Mouse (Mus musculus) neural tube, embryonic 11.5 days (tissue): Measurements from ENCODE around the gene Dnajc6. TPM values are rescaled to one million over a fixed set of nuclear protein-coding genes. Genes with fewer than 3 reads are reported as not detected.

Experiments
- ATAC-seq: fragments of 200-750 bp; cut with Nextera tagmentation; 2 replicates; pipeline ENCODE4 v1.8.0; 2017; ENCODE audit warnings: moderate number of reproducible peaks, mild to moderate bottlenecking, moderate TSS enrichment, moderate library complexity; ENCODE audit not compliant: insufficient read depth, low FRiP score, low TSS enrichment
- DNase-seq: peaks from one replicate; pipeline ENCODE4 v3.0.0-alpha.2; 2015; ENCODE audit warnings: low spot score
- H3K27ac ChIP-seq: fragments of 300-500 bp; sonication (generic); 2 replicates; pipeline ENCODE4 v1.5.1; 2014; ENCODE audit warnings: low read depth, mild to moderate bottlenecking, low read length
- H3K27me3 ChIP-seq: fragments of 300-500 bp; sonication (generic); 2 replicates; pipeline ENCODE4 v1.6.1; 2014; ENCODE audit warnings: mild to moderate bottlenecking, low read length, mixed read lengths; ENCODE audit not compliant: control insufficient read depth, insufficient read depth
- H3K36me3 ChIP-seq: fragments of 300-500 bp; sonication (generic); 2 replicates; pipeline ENCODE4 v1.6.1; 2014; ENCODE audit warnings: mild to moderate bottlenecking, low read length, moderate library complexity, mixed read lengths; ENCODE audit not compliant: control insufficient read depth, insufficient read depth
- H3K4me1 ChIP-seq: fragments of 300-500 bp; sonication (generic); 2 replicates; pipeline ENCODE4 v1.6.1; 2014; ENCODE audit warnings: low read length, mixed read lengths; ENCODE audit not compliant: control insufficient read depth, insufficient read depth
- H3K4me2 ChIP-seq: fragments of 300-500 bp; sonication (generic); 2 replicates; pipeline ENCODE4 v1.6.1; 2014; ENCODE audit warnings: low read depth, mild to moderate bottlenecking, moderate library complexity
- H3K4me3 ChIP-seq: fragments of 300-500 bp; sonication (generic); 2 replicates; pipeline ENCODE4 v1.5.1; 2014; ENCODE audit warnings: low read depth, low read length
- H3K9ac ChIP-seq: fragments of 300-500 bp; sonication (generic); 2 replicates; pipeline ENCODE4 v1.6.1; 2014; ENCODE audit warnings: mild to moderate bottlenecking, low read length
- H3K9me3 ChIP-seq: fragments of 300-500 bp; sonication (generic); 2 replicates; pipeline ENCODE4 v1.6.1; 2016; ENCODE audit warnings: low read length; ENCODE audit not compliant: control insufficient read depth
- WGBS: fragments of 180-500 bp; shearing (Covaris S2); extraction: QIAGEN DNeasy Blood & Tissue Kit; methylation state at CpG from one replicate; pipeline ENCODE4 v1.1.7; 2014; 5-methylcytosine and 5-hydroxymethylcytosine counted together
- polyA plus RNA-seq: library from polyadenylated mRNA; unstranded; fragments of >200 nt; fragmentation: Nextera tagmentation; extraction: Ambion mirVana; gene quantifications from 2 replicates; pipeline ENCODE4 v1.2.1, GENCODE M21; 2014

Dnajc6 gene
- polyA plus RNA-seq, 1 experiment from 2014 or later = 9.7 TPM

DNA sequence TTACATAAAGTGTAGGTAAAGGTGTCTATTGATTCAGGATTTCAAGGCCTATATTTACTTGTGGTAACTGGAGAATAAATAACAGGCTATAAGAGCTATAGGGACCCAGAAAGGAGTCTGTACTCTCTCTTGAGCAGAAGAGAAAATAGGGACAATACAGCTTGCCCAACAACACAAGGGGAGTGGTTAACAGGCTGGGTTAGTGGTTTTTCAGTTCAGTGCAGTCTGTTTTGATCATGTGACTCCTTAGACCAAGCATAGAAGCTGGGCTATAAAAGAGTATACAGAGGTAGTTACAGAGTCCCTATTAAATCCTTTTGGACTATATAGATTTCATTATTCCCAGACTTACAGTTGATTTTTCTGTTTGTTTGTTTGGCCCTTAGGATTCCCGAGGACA is 36.3 kb upstream of the Dnajc6 start:
- no peaks in the 10 kb centered on the region for H3K9me3 ChIP-seq
- H3K36me3 ChIP-seq = no peaks in the 10 kb centered on the region
- no peaks in the 10 kb centered on the region for H3K27me3 ChIP-seq
- no peak for DNase-seq
- ATAC-seq = no peak
- no peaks in the 10 kb centered on the region for H3K4me1 ChIP-seq
- 83% methylated on average over 1 of the region's 1 CpGs for WGBS
- H3K4me3 ChIP-seq = no peak overlapping the region
- H3K9ac ChIP-seq = no peak overlapping the region
- no peak overlapping the region for H3K4me2 ChIP-seq
- no peak overlapping the region for H3K27ac ChIP-seq

GRCm38 (mm10) chr4:101462065-101462464 is 34.4 kb upstream of the Dnajc6 start:
- ATAC-seq (no peak), DNase-seq (no peak)
- Histone ChIP-seq H3K4me2 (no peak overlapping the region), H3K4me1 (no peaks in the 10 kb centered on the region), H3K9me3 (no peaks in the 10 kb centered on the region), H3K9ac (no peak overlapping the region), H3K27ac (no peak overlapping the region), H3K36me3 (no peaks in the 10 kb centered on the region), H3K4me3 (no peak overlapping the region), H3K27me3 (no peaks in the 10 kb centered on the region)
- 92% methylated on average over 2 of the region's 2 CpGs for WGBS

- Histone ChIP-seq H3K9ac (no peak overlapping the region), H3K27me3 (no peaks in the 10 kb centered on the region), H3K27ac (no peak overlapping the region), H3K4me2 (no peak overlapping the region), H3K4me3 (no peak overlapping the region), H3K36me3 (no peaks in the 10 kb centered on the region), H3K9me3 (no peaks in the 10 kb centered on the region), H3K4me1 (no peaks in the 10 kb centered on the region)
- DNase-seq (no peak), ATAC-seq (no peak)
- WGBS = 85% methylated on average over 3 of the region's 3 CpGs
Measured at GRCm38 (mm10) chr4:101466264-101466663, 30.2 kb upstream of the Dnajc6 start.

DNA sequence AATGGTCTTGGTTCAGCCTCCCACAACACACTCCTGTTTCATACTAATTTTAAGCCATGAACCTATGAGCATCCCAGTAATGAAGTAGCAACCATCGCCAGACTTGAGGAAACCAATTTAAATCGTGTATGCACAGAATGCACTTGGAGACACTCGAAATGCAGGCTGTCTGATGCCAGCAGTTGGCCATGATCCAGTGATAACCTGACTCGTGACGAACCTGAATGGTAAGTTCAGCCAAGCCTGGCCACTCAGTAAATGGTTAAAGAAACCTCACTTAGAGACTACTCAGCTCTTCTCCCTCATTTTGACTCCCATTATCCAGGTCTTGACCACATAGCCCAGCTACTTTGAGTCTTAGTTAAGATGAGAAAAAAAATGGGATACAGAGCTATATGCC is 27.2 kb upstream of the Dnajc6 start:
- Histone ChIP-seq H3K9ac (no peak overlapping the region), H3K4me2 (no peak overlapping the region), H3K9me3 (no peaks in the 10 kb centered on the region), H3K27me3 (no peaks in the 10 kb centered on the region), H3K4me3 (no peak overlapping the region), H3K36me3 (no peaks in the 10 kb centered on the region), H3K4me1 (no peaks in the 10 kb centered on the region), H3K27ac (no peak overlapping the region)
- DNase-seq = no peak
- ATAC-seq = no peak
- WGBS = 91% methylated on average over 5 of the region's 5 CpGs

GRCm38 (mm10) chr4:101470543-101470942 is 25.9 kb upstream of the Dnajc6 start:
- Histone ChIP-seq H3K4me1 (no peaks in the 10 kb centered on the region), H3K36me3 (no peaks in the 10 kb centered on the region), H3K27ac (no peak overlapping the region), H3K27me3 (no peaks in the 10 kb centered on the region), H3K9ac (no peak overlapping the region), H3K9me3 (no peaks in the 10 kb centered on the region), H3K4me3 (no peak overlapping the region), H3K4me2 (no peak overlapping the region)
- no peak for DNase-seq
- 69% methylated on average over 5 of the region's 5 CpGs for WGBS
- no peak for ATAC-seq

DNA sequence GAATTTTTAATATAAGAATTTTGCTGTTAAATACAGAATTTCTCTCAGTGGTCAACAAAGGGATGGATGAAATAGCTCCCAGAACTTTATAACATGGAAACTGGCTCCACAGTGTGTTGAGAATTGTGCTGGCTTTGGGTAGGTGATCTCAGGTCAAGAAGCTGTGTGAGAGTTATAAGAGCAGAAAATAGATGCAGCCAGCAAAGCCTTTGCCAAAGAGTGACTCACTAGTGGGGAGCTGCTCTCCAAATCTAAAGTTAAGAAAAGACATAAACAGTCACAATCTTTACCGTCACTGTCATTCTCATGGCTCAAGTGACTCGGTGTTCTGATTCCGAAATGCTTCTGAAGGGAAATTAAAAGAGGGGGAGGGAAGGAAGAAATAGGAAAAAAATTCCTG is 23.7 kb upstream of the Dnajc6 start:
- no peak for ATAC-seq
- 90% methylated on average over 3 of the region's 3 CpGs for WGBS
- H3K4me3 ChIP-seq = no peak overlapping the region

DNA sequence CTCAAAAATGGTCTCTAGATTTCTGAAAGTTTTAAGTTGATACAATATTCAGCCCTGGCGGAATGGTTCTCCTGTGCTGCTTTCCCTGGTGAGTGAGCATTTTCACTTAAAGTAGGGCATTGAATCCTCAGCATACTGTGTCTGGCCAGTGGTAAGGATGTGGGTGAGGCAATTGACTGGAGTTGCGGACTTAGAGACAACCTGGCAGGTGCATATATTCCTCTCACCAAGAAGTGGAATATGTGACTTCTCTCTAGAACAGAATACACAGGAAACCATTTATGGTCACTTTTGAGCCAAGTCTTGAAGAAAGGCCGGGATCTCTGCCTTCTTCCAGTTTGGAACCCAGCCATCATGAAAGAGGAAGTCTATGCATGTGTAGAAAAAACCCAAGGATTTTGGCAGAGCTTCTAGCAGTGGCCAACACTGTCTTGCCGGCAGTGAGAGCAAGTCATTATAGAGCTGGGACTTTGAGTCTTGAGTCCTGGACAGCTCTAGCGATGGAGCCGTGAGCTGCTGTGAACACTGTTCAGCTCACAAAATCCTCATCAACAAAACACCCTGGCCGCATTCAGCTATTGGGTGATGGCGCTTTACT is 6.0 kb upstream of the Dnajc6 start:
- Histone ChIP-seq H3K9ac (no peak overlapping the region), H3K4me1 (0 out of 2 replicates have a peak, but pooled peaks cover 2% of the 10 kb centered on the region), H3K4me3 (no peak overlapping the region), H3K9me3 (no peaks in the 10 kb centered on the region), H3K36me3 (no peaks in the 10 kb centered on the region), H3K27me3 (no peaks in the 10 kb centered on the region), H3K27ac (no peak overlapping the region), H3K4me2 (no peak overlapping the region)
- DNase-seq = no peak
- WGBS = 96% methylated on average over 8 of the region's 8 CpGs
- no peak for ATAC-seq

More for the DNA sequence above, 23.7 kb upstream of the Dnajc6 start:
- Histone ChIP-seq H3K4me1 (no peaks in the 10 kb centered on the region), H3K27me3 (no peaks in the 10 kb centered on the region), H3K9me3 (no peaks in the 10 kb centered on the region), H3K36me3 (no peaks in the 10 kb centered on the region), H3K9ac (no peak overlapping the region), H3K27ac (no peak overlapping the region), H3K4me2 (no peak overlapping the region)
- DNase-seq = no peak

DNA sequence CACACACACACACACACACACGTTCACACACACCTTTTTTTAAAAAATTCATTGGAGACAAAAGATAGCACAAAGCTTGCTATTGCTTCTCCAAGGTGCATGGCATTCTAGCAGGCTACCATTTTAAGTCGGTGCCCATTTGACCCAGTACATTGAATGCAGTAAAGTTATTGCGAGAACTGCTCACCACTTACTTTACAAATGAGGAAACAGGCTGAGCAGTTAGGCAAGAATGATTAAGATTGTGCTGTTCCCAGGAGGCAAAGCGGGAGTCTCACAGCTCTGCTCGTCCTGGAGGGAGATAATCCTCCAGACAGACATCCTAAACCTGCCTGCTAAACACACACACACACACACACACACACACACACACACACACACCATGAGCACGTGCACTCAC is 4.7 kb upstream of the Dnajc6 start:
- 78% methylated on average over 6 of the region's 6 CpGs for WGBS
- peaks cover 2% of the 10 kb centered on the region; the same call in 1 of the 2 replicates for H3K4me1 ChIP-seq
- H3K9ac ChIP-seq = no peak overlapping the region
- H3K27ac ChIP-seq = no peak overlapping the region
- H3K4me3 ChIP-seq = no peak overlapping the region
- DNase-seq (no peak), ATAC-seq (no peak)
- no peak overlapping the region for H3K4me2 ChIP-seq
- no peaks in the 10 kb centered on the region for H3K9me3 ChIP-seq
- H3K36me3 ChIP-seq = no peaks in the 10 kb centered on the region
- H3K27me3 ChIP-seq = peaks cover 11% of the 10 kb centered on the region

DNA sequence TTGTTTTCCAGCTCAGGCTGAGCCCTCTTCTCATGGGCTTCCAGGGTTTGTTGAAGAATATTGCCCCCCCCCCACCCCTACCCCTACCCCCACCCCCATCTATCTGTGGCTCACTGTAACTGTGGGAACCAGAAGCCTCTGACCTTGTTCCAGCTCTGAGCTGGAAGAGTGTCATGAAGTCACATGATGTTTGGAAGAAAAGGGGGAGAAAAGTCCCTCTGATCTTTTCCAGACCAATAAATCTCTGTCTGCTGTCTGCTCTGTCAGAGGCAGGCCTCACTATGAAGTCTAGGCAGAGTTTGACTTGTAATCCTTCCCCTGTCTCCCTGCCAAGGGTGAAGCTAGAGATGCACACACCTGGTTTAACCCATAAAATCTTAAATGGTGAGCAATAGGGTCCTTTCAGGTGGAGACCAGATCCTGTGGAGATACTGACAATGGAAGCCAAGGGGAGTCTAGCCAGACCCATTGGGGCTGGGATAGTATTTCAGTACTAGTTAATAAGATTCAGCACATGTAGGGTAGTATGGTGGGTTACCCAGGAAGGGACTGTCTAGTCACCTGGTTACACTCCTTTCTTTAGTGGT is 2.7 kb upstream of the Dnajc6 start:
- Histone ChIP-seq H3K4me3 (no peak overlapping the region), H3K27me3 (peaks cover 25% of the 10 kb centered on the region), H3K27ac (no peak overlapping the region), H3K4me1 (peaks cover 5% of the 10 kb centered on the region; the same call in 1 of the 2 replicates), H3K4me2 (no peak overlapping the region), H3K9ac (no peak overlapping the region), H3K9me3 (no peaks in the 10 kb centered on the region), H3K36me3 (no peaks in the 10 kb centered on the region)
- no peak for ATAC-seq
- DNase-seq = no peak
